Mouse (Mus musculus) gastrocnemius, postnatal 14 days (tissue): ENCODE data around the gene Ssbp4. TPM values are rescaled to one million over a fixed set of nuclear protein-coding genes. Genes with fewer than 3 reads are reported as not detected.

Experiments
- DNase-seq: peaks from one replicate; pipeline ENCODE4 v3.0.0; 2021; ENCODE audit warnings: mixed read lengths
- intact Hi-C: fragments of 180-260 bp; cut with DNase I; formaldehyde crosslinking; loops from one replicate; pipeline ENCODE4 v1.15.1; 2025; ENCODE audit warnings: low total_unique reads
- total RNA-seq, 2 experiments: library from RNA; stranded (reverse); gene quantifications; 2 replicates each; pipeline ENCODE4 v1.2.3; 2021

Ssbp4 gene
- total RNA-seq, 2 experiments from 2014 or later = 22.9 to 25.7 TPM

- intact Hi-C loops = no loop called here
- peak; percentile 92 for DNase-seq
These were observed 2.4 kb upstream of the Ssbp4 start for GRCm38 (mm10) chr8:70610796-70611771.

DNA sequence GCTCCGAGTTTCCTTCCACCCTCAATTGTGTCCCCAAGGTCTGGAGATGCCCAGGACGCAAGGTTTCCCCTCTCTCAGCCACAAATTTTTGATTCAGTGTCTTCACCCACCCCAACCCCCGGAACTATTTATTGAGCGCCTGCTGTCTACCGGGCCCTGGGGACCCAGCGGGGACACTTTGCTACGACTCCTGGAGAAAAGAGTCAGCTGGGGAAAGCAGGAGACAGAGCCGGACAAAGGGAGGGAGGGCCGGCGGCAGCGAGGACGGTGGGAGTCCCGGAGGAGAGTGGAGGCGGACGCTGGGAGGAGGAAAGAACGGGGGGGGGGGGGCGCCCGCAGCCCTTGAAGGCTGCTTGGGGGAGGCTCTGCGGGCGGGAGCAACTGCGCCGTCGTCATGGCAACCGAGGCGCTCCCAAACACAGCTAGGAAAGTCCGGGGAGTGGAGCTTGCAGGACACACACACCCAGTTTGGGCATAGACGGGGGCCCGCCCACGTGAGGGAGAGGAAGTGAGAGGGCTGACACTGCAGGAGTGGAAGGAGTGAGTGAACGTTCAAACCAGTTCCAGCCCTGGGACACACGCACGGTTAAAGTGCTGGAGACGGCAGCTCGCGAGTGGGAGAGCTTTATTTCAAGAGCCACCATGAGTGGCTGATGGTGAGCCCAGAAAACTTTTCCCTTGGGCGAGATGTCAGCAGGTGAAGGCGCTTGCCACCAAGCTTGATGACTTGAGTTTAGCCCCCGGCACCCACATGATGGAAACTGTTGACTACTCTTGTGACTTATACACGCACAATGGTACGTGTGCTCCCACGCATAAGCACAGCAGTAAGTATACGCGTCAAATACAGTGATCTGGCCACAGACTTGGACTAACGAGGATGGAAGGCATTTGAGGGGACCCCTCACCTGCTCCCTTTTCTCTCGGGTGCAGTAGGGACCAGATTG lies 1.4 kb upstream of the Ssbp4 start:
- peak; percentile 94 for DNase-seq
- intact Hi-C loops = no loop called here

- intact Hi-C loops = no loop called here
- peak; percentile 93 for DNase-seq
These were observed 736 bp upstream of the Ssbp4 start for GRCm38 (mm10) chr8:70609368-70609848.

GRCm38 (mm10) chr8:70607898-70608748 lies 549 bp downstream of the Ssbp4 start:
- intact Hi-C loops = no loop called here
- peak; percentile 50 for DNase-seq

GRCm38 (mm10) chr8:70607603-70607897 lies 1.1 kb downstream of the Ssbp4 start:
- intact Hi-C loops = no loop called here
- no peak for DNase-seq

DNA sequence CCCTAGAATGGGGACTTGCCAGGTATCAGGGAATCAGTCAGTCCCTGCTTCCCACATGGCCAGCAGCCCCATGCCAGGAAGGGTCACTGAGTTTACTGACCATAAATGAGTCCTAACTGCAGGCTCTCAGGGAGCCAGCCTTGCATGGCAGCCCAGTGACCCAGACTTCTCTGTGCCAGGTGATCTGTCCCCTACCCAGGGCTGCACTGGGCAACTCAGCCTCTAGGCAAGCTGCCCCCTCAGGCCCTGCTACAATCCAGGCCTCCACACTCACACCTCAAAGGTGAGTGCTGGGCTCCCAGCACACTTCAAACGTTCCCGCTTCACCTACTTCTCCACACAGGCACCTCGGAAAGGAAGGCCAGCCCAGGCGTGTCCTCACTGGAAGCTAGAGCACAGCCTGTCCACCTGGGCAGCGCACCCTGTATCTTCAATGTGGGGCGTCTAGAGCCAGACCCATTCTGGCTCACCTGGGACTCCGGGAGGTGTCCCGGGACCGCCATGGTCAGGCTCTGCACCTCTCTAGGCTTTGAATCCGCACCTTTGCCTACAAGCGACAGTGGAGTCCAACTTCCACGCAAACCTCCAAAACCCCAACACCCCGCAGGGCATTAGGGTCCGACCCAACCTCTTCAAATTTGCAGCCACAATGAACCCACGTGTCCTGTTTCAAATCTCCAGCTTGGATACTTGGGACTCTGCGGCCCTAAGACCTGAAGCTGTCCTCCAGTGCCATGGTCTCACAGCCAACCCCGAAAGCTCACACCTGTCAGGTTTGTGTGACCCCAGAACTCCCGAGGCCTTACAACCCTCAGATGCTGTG lies 1.7 kb downstream of the Ssbp4 start:
- DNase-seq = no peak
- intact Hi-C loops = no loop called here

DNA sequence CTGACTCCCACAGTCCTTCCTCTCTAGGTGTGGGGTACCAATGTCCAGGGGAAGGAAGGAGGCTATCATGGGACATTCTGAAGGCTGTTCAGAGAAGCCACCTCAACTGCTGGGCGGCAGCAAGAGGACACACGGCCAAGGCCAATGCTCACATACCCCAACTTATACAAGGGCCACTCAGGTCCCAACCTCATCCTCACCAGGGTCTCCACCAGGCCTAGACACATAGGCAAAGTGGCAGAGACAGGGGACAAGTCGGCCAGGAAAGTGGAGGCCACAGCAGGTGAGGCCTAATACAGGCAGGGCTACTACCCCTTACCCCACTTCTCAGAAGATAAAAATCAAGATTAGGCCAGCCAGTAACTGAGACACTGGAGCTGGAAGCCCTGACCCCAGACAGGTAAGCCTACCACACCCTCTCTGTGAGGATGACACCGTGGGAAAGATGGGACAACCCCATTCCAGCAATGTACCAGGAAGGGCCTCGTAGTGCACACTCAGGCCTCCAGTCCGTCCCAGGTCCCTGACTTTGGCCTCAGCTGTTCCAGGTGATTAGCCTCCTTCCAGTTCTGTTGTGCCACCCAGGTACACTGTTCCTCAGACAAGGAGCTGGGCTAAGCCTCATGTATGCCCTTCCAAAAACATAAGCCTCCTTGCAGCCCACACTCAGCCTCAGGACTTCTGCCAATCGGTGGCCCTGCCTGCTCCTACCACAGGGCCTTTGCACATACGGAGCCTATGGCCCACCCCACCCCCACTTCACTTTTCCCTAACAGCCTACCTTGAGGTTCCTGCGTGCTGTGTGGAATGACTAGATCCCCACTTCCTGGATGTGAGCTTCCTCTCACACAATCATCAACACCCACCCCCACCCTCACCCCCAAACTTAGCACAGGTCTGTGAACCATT lies 2.5 kb downstream of the Ssbp4 start:
- intact Hi-C loops = no loop called here
- DNase-seq = no peak

DNA sequence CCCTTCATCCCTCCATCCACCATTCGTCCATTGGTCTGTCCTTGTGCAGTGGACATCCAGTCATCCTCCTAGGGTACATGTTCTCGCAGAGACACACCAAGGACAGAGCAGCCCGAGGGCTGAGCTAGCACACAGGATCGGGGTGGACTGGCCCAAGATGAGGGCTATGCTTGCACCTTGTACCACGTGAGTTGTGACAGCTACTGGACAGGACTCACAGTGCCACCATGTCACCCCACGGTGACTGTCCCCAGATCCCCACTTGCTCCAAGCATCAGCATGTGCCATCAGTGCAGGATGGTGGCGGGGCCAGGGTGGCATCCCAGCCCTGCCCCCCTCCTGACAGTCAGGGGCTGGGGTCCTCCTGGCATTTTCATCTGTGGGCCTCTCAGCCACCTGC lies 4.1 kb downstream of the Ssbp4 start:
- intact Hi-C loops = no loop called here
- no peak for DNase-seq

DNA sequence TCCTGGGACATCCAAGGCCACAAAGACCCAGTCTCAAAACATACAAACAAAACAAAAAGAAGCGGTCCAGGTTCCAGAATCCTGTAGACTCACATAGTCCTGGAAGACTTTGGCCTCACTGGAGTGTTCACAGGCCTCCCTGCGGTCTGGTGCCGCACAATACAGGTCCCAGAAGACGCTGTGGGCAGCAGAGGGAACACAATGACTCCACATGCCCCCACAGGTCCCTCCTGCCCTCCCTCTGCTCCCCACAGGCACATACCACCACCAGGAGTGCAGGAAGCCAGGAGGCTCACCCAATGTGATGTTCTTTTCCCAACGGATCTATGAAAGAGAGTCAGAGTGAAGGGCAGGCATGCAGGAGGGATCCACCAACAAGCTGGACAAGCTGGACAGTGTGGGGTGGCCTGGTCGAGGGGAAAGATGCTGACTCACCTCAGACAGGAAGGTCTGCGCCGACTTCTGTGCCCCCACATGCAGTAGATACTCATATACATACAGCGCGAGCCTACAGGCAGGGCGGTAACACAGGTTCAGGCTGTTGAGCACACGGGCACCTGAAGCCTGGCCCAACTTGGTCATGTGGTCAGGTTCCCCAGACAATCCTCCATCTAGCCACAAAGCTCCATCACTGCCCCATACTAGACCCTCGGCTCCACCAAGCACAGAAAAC lies 6.4 kb downstream of the Ssbp4 start:
- no peak for DNase-seq
- intact Hi-C loops = no loop called here

- DNase-seq = peak; percentile 79
- intact Hi-C loops = no loop called here
These were observed 7.4 kb downstream of the Ssbp4 start for GRCm38 (mm10) chr8:70601271-70601649.

DNA sequence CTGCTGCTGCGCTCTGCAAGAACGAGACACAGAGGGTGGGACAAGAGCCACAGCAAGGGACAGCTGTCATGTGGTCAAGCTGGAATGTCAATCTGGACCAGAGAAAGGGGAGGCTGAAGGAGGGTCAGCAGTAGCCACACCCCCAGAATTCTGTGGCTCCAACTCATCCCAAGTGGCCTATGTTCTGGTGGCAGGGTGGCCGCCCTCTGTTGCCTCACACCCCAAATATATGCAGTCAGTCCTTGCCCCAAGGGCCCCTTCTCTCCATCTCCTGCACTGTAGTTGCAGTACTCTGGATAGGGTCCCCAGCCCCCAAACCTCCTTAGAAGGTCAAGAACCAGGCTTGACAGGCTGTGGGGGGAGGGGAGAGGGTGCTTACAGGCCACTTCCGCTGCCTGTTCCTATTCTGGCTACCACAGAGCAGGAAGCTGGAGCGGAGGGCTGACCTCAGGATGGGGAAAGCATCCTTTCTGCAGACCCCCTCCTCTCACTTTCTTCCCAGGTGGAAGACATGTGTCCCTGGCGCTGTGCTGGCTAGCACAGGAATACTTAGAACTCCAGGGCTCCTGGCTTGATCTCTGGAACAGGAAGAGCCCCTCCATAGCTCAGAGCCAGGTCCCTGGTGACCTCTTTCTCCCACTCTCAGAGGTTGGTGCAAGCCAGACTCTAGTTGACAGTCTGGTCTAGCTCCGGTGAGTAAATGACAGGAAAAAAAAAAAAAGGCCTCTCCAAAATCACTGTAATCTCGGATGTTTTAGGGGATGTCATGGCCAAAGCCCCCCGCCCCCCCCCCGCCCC lies 8.0 kb downstream of the Ssbp4 start:
- no peak for DNase-seq

DNA sequence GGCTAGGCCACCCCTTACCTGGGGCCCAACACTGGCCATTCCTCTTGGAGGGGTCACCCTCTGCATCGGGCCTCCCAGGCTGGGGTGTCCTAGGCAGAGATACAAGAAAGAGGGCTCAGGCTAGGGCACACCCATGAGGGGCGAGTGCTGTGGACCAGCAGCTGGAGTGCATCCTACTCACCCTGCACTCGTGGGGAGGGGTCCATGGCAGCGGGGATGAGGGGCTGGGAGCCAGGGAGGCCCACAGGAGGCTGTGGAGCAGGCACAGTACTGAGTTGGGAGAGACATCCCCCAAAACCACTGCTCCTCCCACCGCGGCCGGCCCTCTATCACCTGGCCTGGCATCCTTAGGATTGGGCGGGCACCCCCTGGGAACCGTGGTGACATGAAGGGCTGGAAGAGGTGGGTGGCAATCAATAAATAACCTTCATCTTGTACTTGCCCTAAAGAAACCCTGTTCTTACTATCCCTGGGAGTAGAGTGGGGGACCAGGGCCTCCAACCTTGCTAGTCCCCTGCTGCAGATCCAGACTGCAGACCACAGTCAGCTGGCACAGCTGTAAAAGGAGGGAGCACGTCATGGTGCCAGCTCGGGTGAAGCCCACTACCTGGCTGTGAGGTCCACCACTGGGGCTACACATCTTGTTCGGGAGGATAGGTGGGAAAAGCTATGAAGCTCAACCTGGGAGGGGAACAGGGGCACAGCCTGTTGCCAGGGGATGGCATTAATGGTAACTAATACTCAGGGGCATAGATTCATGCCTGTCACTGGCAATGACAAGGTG lies 9.0 kb downstream of the Ssbp4 start:
- intact Hi-C loops = no loop called here

More for the DNA sequence above, 8.0 kb downstream of the Ssbp4 start:
- intact Hi-C loops = no loop called here

GRCm38 (mm10) chr8:70598722-70599121 lies 9.9 kb downstream of the Ssbp4 start:
- DNase-seq = no peak
- intact Hi-C loops = no loop called here

More for the DNA sequence above, 9.0 kb downstream of the Ssbp4 start:
- no peak for DNase-seq

GRCm38 (mm10) chr8:70598283-70598682 lies 10.4 kb downstream of the Ssbp4 start:
- peak; percentile 80 for DNase-seq
- intact Hi-C loops = no loop called here
